Mouse (Mus musculus): ENCODE results near the gene Hmcn1. TPM values are rescaled to one million over a fixed set of nuclear protein-coding genes. Genes with fewer than 3 reads are reported as not detected.

The Hmcn1 gene
- polyA plus RNA-seq, 1 experiment from 2014 or later: 8.8 TPM

GRCm38 (mm10) chr1:151025049-151025773 lies 32.0 kb upstream of the Hmcn1 start:
- no peak for ATAC-seq (ENCODE audit: low FRiP score, low read depth)
- no peaks in the 10 kb centered on the region for H3K27me3 ChIP-seq (replicated peaks)
- no peaks in the 10 kb centered on the region for H3K36me3 ChIP-seq
- H3K9me3 ChIP-seq: no peaks in the 10 kb centered on the region
- H3K4me3 ChIP-seq: no peak overlapping the region
- H3K27ac ChIP-seq: no peak overlapping the region
- no peaks in the 10 kb centered on the region for H3K4me1 ChIP-seq
- H3K9ac ChIP-seq: no peak overlapping the region
- H3K4me2 ChIP-seq (replicated peaks): no peak overlapping the region
- 88% methylated on average over 19 of the region's 19 CpGs for WGBS

GRCm38 (mm10) chr1:151019273-151019890 lies 26.1 kb upstream of the Hmcn1 start:
- Histone ChIP-seq H3K9ac (no peak overlapping the region), H3K4me1 (no peaks in the 10 kb centered on the region), H3K4me2 (replicated peaks) (no peak overlapping the region), H3K4me3 (no peak overlapping the region), H3K9me3 (no peaks in the 10 kb centered on the region), H3K36me3 (no peaks in the 10 kb centered on the region), H3K27me3 (replicated peaks) (no peaks in the 10 kb centered on the region), H3K27ac (no peak overlapping the region)
- 77% methylated on average over 2 of the region's 2 CpGs for WGBS
- ATAC-seq (ENCODE audit: low FRiP score, low read depth): 0 out of 2 replicates have a peak, but pooled peaks have one; percentile 2

- Histone ChIP-seq H3K27ac (no peak overlapping the region), H3K4me1 (no peaks in the 10 kb centered on the region), H3K9me3 (no peaks in the 10 kb centered on the region), H3K9ac (no peak overlapping the region), H3K27me3 (replicated peaks) (no peaks in the 10 kb centered on the region), H3K4me2 (replicated peaks) (no peak overlapping the region), H3K4me3 (no peak overlapping the region), H3K36me3 (no peaks in the 10 kb centered on the region)
- WGBS: 33% methylated on average over 7 of the region's 7 CpGs
- no peak for ATAC-seq (ENCODE audit: low FRiP score, low read depth)
Observed at GRCm38 (mm10) chr1:151011056-151011455, 17.8 kb upstream of the Hmcn1 start.

- WGBS: 26% methylated on average over 6 of the region's 6 CpGs
- Histone ChIP-seq H3K4me2 (replicated peaks) (no peak overlapping the region), H3K27ac (no peak overlapping the region), H3K27me3 (replicated peaks) (no peaks in the 10 kb centered on the region), H3K9ac (no peak overlapping the region), H3K36me3 (no peaks in the 10 kb centered on the region), H3K4me3 (no peak overlapping the region), H3K9me3 (no peaks in the 10 kb centered on the region), H3K4me1 (no peaks in the 10 kb centered on the region)
- peak; percentile 64 for ATAC-seq (ENCODE audit: low FRiP score, low read depth)
Observed at GRCm38 (mm10) chr1:151009115-151009797, 16.0 kb upstream of the Hmcn1 start.

- Histone ChIP-seq H3K4me1 (no peaks in the 10 kb centered on the region), H3K9me3 (no peaks in the 10 kb centered on the region), H3K27me3 (replicated peaks) (no peaks in the 10 kb centered on the region), H3K4me2 (replicated peaks) (no peak overlapping the region), H3K27ac (no peak overlapping the region), H3K36me3 (no peaks in the 10 kb centered on the region), H3K4me3 (no peak overlapping the region), H3K9ac (no peak overlapping the region)
- no peak for ATAC-seq (ENCODE audit: low FRiP score, low read depth)
- 75% methylated on average over 4 of the region's 4 CpGs for WGBS
Observed at GRCm38 (mm10) chr1:151007747-151008146, 14.5 kb upstream of the Hmcn1 start.

- no peak overlapping the region for H3K4me2 ChIP-seq (replicated peaks)
- no peak overlapping the region for H3K4me3 ChIP-seq
- no peaks in the 10 kb centered on the region for H3K36me3 ChIP-seq
- H3K4me1 ChIP-seq: no peaks in the 10 kb centered on the region
- WGBS: 78% methylated on average over 5 of the region's 5 CpGs
- no peak overlapping the region for H3K27ac ChIP-seq
- no peak overlapping the region for H3K9ac ChIP-seq
- no peaks in the 10 kb centered on the region for H3K27me3 ChIP-seq (replicated peaks)
- ATAC-seq (ENCODE audit: low FRiP score, low read depth): no peak
- no peaks in the 10 kb centered on the region for H3K9me3 ChIP-seq
Observed at GRCm38 (mm10) chr1:151004007-151004406, 10.8 kb upstream of the Hmcn1 start.

- Histone ChIP-seq H3K27me3 (replicated peaks) (no peaks in the 10 kb centered on the region), H3K4me1 (no peaks in the 10 kb centered on the region), H3K4me2 (replicated peaks) (no peak overlapping the region), H3K9me3 (no peaks in the 10 kb centered on the region), H3K27ac (no peak overlapping the region), H3K9ac (no peak overlapping the region), H3K36me3 (no peaks in the 10 kb centered on the region), H3K4me3 (no peak overlapping the region)
- 78% methylated on average over 8 of the region's 8 CpGs for WGBS
- ATAC-seq (ENCODE audit: low FRiP score, low read depth): no peak
Observed at GRCm38 (mm10) chr1:151001868-151002428, 8.7 kb upstream of the Hmcn1 start.

- no peak for ATAC-seq (ENCODE audit: low FRiP score, low read depth)
- no peaks in the 10 kb centered on the region for H3K27me3 ChIP-seq (replicated peaks)
- WGBS: 72% methylated on average over 13 of the region's 13 CpGs
Observed at GRCm38 (mm10) chr1:151000714-151001113, 7.5 kb upstream of the Hmcn1 start.

GRCm38 (mm10) chr1:150994612-150995011 lies 1.4 kb upstream of the Hmcn1 start:
- H3K4me3 ChIP-seq: no peak overlapping the region
- ATAC-seq (ENCODE audit: low FRiP score, low read depth): peak; percentile 15; the same call in 1 of the 2 replicates
- 31% methylated on average over 2 of the region's 2 CpGs for WGBS
- H3K4me2 ChIP-seq (replicated peaks): no peak overlapping the region
- H3K27me3 ChIP-seq (replicated peaks): no peaks in the 10 kb centered on the region
- peaks cover 21% of the 10 kb centered on the region for H3K4me1 ChIP-seq
- H3K9me3 ChIP-seq: 0 out of 2 replicates have a peak, but pooled peaks cover 4% of the 10 kb centered on the region
- H3K9ac ChIP-seq: no peak overlapping the region
- H3K27ac ChIP-seq: no peak overlapping the region
- no peaks in the 10 kb centered on the region for H3K36me3 ChIP-seq

More at GRCm38 (mm10) chr1:151000714-151001113, 7.5 kb upstream of the Hmcn1 start:
- Histone ChIP-seq H3K36me3 (no peaks in the 10 kb centered on the region), H3K4me1 (no peaks in the 10 kb centered on the region), H3K9me3 (0 out of 2 replicates have a peak, but pooled peaks cover 4% of the 10 kb centered on the region), H3K4me3 (no peak overlapping the region), H3K4me2 (replicated peaks) (no peak overlapping the region), H3K27ac (no peak overlapping the region), H3K9ac (no peak overlapping the region)

GRCm38 (mm10) chr1:150992711-150993161 lies 499 bp downstream of the Hmcn1 start:
- Histone ChIP-seq H3K9ac (peak overlapping the region; percentile 63), H3K4me3 (peak overlapping the region; percentile 51), H3K27ac (peak overlapping the region; percentile 26; the same call in 1 of the 2 replicates), H3K4me2 (replicated peaks) (peak overlapping the region; percentile 93), H3K9me3 (0 out of 2 replicates have a peak, but pooled peaks cover 4% of the 10 kb centered on the region), H3K27me3 (replicated peaks) (no peaks in the 10 kb centered on the region), H3K36me3 (no peaks in the 10 kb centered on the region), H3K4me1 (peaks cover 21% of the 10 kb centered on the region)
- 2% methylated on average over 6 of the region's 6 CpGs for WGBS
- ATAC-seq (ENCODE audit: low FRiP score, low read depth): no peak

- H3K4me2 ChIP-seq (replicated peaks): peak overlapping the region; percentile 93
- peak overlapping the region; percentile 40 for H3K9ac ChIP-seq
- H3K36me3 ChIP-seq: no peaks in the 10 kb centered on the region
- H3K4me3 ChIP-seq: peak overlapping the region; percentile 51
- H3K4me1 ChIP-seq: peaks cover 21% of the 10 kb centered on the region
- ATAC-seq (ENCODE audit: low FRiP score, low read depth): no peak
- no peaks in the 10 kb centered on the region for H3K27me3 ChIP-seq (replicated peaks)
- H3K27ac ChIP-seq: no peak overlapping the region
- WGBS: 1% methylated on average over 10 of the region's 10 CpGs
- 0 out of 2 replicates have a peak, but pooled peaks cover 4% of the 10 kb centered on the region for H3K9me3 ChIP-seq
Observed at GRCm38 (mm10) chr1:150991745-150992554, 1.3 kb downstream of the Hmcn1 start.
